ENCODE assay signal across 30 mouse cellular contexts in genomic region chr8:70460199-70460598, GRCm38 (mm10). TPM values are rescaled to one million over a fixed set of nuclear protein-coding genes. Genes with fewer than 3 reads are reported as not detected.
A peak's percentile ranks its signal among the peaks of the same experiment; 100 is the strongest.
DNase-seq lines count a peak whose midpoint lies in the region; ATAC-seq and TF ChIP-seq lines count a peak whose summit lies in the region.
"Had no signal": no experiment of that assay in that cellular context is flagged by ENCODE, and none has a peak within 500 bp of the region (broad histone marks: within the 10 kb centered on the region; RNA-seq: fewer than 3 reads in every experiment).

No protein-coding gene starts in this region.

- WGBS in heart, embryonic 15.5 days, result 75% methylated on average over 5 of the region's 5 CpGs
- 88% methylated on average over 5 of the region's 5 CpGs for whole genome bisulfite sequencing in heart, embryonic 11.5 days (ENCODE audit: insufficient replicate concordance)

- ATAC-seq in heart, embryonic 15.5 days (replicated peaks; ENCODE audit: insufficient number of reproducible peaks, insufficient read depth, low FRiP score, low read depth), result no peak
- no peak for ATAC-seq in heart, embryonic 11.5 days (replicated peaks; ENCODE audit: insufficient number of reproducible peaks, low FRiP score, low TSS enrichment)
- peak; percentile 9 for ATAC-seq in Patski
- ATAC-seq: forebrain, embryonic 14.5 days; hindbrain, postnatal 0 days; intestine, embryonic 15.5 days; midbrain, embryonic 15.5 days had no signal

- CTCF ChIA-PET in Patski (lab: Charles Lee), result no interaction called here

- H3K4me1 ChIP-seq in heart, embryonic 15.5 days (replicated peaks), result peaks cover 30% of the 10 kb centered on the region
- H3K4me1 ChIP-seq in heart, embryonic 11.5 days (ENCODE audit: control insufficient read depth, insufficient read depth, low read length), result peaks cover 17% of the 10 kb centered on the region
- H3K4me1 ChIP-seq: intestine, embryonic 15.5 days had no signal

- H3K27ac ChIP-seq in gastrocnemius, adult 2 months, result peak overlapping the region; percentile 29
- H3K27ac ChIP-seq in heart, embryonic 15.5 days, result peak overlapping the region; percentile 13; the same call in 1 of the 2 replicates
- H3K27ac ChIP-seq in heart, embryonic 11.5 days (ENCODE audit: low read depth, low read length), result no peak overlapping the region
- H3K27ac ChIP-seq: hindbrain, embryonic 12.5 days; hindbrain, postnatal 0 days; intestine, embryonic 15.5 days; kidney, postnatal 0 days; limb, embryonic 12.5 days; midbrain, embryonic 15.5 days; stomach, postnatal 0 days had no signal

- in situ Hi-C loops in Patski (cut with MboI; ENCODE audit: low pct_unique_long_range_greater_than_20kb), result no loop called here

- no peak overlapping the region for H3K4me3 ChIP-seq in gastrocnemius, adult 2 months
- no peak overlapping the region for H3K4me3 ChIP-seq in heart, embryonic 15.5 days
- H3K4me3 ChIP-seq in heart, embryonic 11.5 days (ENCODE audit: low read depth, low read length), result no peak overlapping the region
- H3K4me3 ChIP-seq: hindbrain, embryonic 12.5 days; intestine, embryonic 15.5 days; limb, embryonic 12.5 days; midbrain, embryonic 15.5 days had no signal

- no peaks in the 10 kb centered on the region for H3K9me3 ChIP-seq in heart, embryonic 15.5 days (replicated peaks)
- no peaks in the 10 kb centered on the region for H3K9me3 ChIP-seq in heart, embryonic 11.5 days (replicated peaks; ENCODE audit: control insufficient read depth, low read length)
- H3K9me3 ChIP-seq: hindbrain, embryonic 12.5 days; intestine, embryonic 15.5 days; midbrain, embryonic 15.5 days had no signal

- DNase-seq in gastrocnemius, adult 2 months, result no peak
- no peak for DNase-seq in gastrocnemius, postnatal 4 days (ENCODE audit: low spot score in 2 of 2)
- DNase-seq in 3134 (ENCODE audit: extremely low read depth, insufficient read length, low spot score) (peak; percentile 49), Patski (ENCODE audit: low read depth, low spot score) (no peak)
- DNase-seq in lung, adult 18-20 months, result no peak
- DNase-seq: B cell, adult 2 months; gastrocnemius, postnatal 25 days; kidney, adult 8-10 months; kidney, postnatal 4 days; lung, postnatal 36 days; right cerebral cortex, postnatal 4 days; thymus, adult 18-20 months; thymus, postnatal 36 days had no signal

- H3K27me3 ChIP-seq in heart, embryonic 15.5 days, result no peaks in the 10 kb centered on the region
- H3K27me3 ChIP-seq in heart, embryonic 11.5 days (ENCODE audit: control insufficient read depth, insufficient read depth, low read length), result no peaks in the 10 kb centered on the region
- no peaks in the 10 kb centered on the region for H3K27me3 ChIP-seq in Patski
- H3K27me3 ChIP-seq: CH12.LX; hindbrain, embryonic 12.5 days; intestine, embryonic 15.5 days; limb, embryonic 12.5 days; midbrain, embryonic 15.5 days had no signal

- intact Hi-C loops in gastrocnemius, adult 2 months (cut with DNase I), result no loop called here

- POLR2A ChIA-PET in Patski (lab: Charles Lee), result interaction anchor here (0.9 kb wide), 1 partner anchor 12 kb away, joined by 3 read pairs; no protein-coding TSS in a partner anchor

- no peak for TF ChIP-seq CTCF in gastrocnemius, adult 2 months (IDR thresholded peaks at IDR 0.05)
- no peak for TF ChIP-seq CTCF in Patski (IDR thresholded peaks at IDR 0.05)

- no peaks in the 10 kb centered on the region for H3K36me3 ChIP-seq in heart, embryonic 15.5 days
- no peaks in the 10 kb centered on the region; the same call in 1 of the 2 replicates for H3K36me3 ChIP-seq in heart, embryonic 11.5 days (ENCODE audit: control insufficient read depth, insufficient read depth, low read length)
- H3K36me3 ChIP-seq: intestine, embryonic 15.5 days; midbrain, embryonic 15.5 days had no signal

- no peak overlapping the region for H3K4me2 ChIP-seq in heart, embryonic 15.5 days
- no peak overlapping the region for H3K4me2 ChIP-seq in heart, embryonic 11.5 days
- H3K4me2 ChIP-seq: hindbrain, embryonic 12.5 days; intestine, embryonic 15.5 days; limb, embryonic 12.5 days; midbrain, embryonic 15.5 days had no signal

- H3K9ac ChIP-seq in heart, embryonic 15.5 days, result peak overlapping the region; percentile 18; the same call in 1 of the 2 replicates
- H3K9ac ChIP-seq in heart, embryonic 11.5 days (ENCODE audit: low read depth, low read length), result no peak overlapping the region
- H3K9ac ChIP-seq: hindbrain, embryonic 12.5 days; intestine, embryonic 15.5 days; limb, embryonic 12.5 days; midbrain, embryonic 15.5 days had no signal

RNA-seq across cellular contexts. Expression of gene Klhl26, which starts 16.6 kb away (rescaled TPM):
- 1 to 10 TPM; 6.7 to 8.5 TPM for total RNA-seq in gastrocnemius, adult 2 months (2021)
- 1 to 10 TPM; 8.1 to 10.0 TPM for total RNA-seq in gastrocnemius, postnatal 4 days (2021)
- 8.7 and 12.7 TPM in 2 replicates for polyA plus RNA-seq in heart, embryonic 15.5 days (2015; fragmentation: Nextera tagmentation; extraction: Ambion mirVana)
- polyA plus RNA-seq in heart, embryonic 11.5 days (2014; fragmentation: Nextera tagmentation; extraction: Ambion mirVana), result 9.2 and 10.1 TPM in 2 replicates
- polyA plus RNA-seq in Patski (2021), result 27.5 TPM

RNA-seq across cellular contexts. Expression of gene Crtc1, which starts 20.8 kb away (rescaled TPM):
- 1 to 10 TPM; 8.9 to 9.5 TPM for total RNA-seq in gastrocnemius, adult 2 months (2021)
- 10 to 100 TPM; 16.4 to 20.8 TPM for total RNA-seq in gastrocnemius, postnatal 4 days (2021)
- polyA plus RNA-seq in heart, embryonic 15.5 days (2015; fragmentation: Nextera tagmentation; extraction: Ambion mirVana), result 8.7 and 14.2 TPM in 2 replicates
- polyA plus RNA-seq in heart, embryonic 11.5 days (2014; fragmentation: Nextera tagmentation; extraction: Ambion mirVana), result 11.6 and 13.5 TPM in 2 replicates
- 12.0 TPM for polyA plus RNA-seq in Patski (2021)

RNA-seq across cellular contexts. Expression of gene Tmem59l, which starts 27.0 kb away (rescaled TPM):
- total RNA-seq in gastrocnemius, adult 2 months (2021), result not detected
- total RNA-seq in gastrocnemius, postnatal 4 days (2021), result not detected
- polyA plus RNA-seq in heart, embryonic 15.5 days (2015; fragmentation: Nextera tagmentation; extraction: Ambion mirVana), result 0.24 and 0.96 TPM in 2 replicates
- polyA plus RNA-seq in heart, embryonic 11.5 days (2014; fragmentation: Nextera tagmentation; extraction: Ambion mirVana), result 0.44 and 0.86 TPM in 2 replicates
- 0.09 TPM for polyA plus RNA-seq in Patski (2021)
- total RNA-seq: CH12.LX; gastrocnemius, postnatal 25 days; heart, postnatal 25 days; liver, adult 2 months; megakaryocyte-erythroid progenitor cell, adult 5-6 weeks; neutrophil, adult 5-6 weeks had no signal
- polyA plus RNA-seq: liver, adult 2 months; liver, embryonic 16.5 days; spleen, adult 2 months had no signal

RNA-seq across cellular contexts. Expression of gene Crlf1, which starts 32.8 kb away (rescaled TPM):
- 1 to 10 TPM; 2.5 to 3.2 TPM for total RNA-seq in gastrocnemius, adult 2 months (2021)
- 1 to 10 TPM; 3.7 to 4.7 TPM for total RNA-seq in gastrocnemius, postnatal 4 days (2021)
- polyA plus RNA-seq in heart, embryonic 15.5 days (2015; fragmentation: Nextera tagmentation; extraction: Ambion mirVana), result 3.8 and 11.1 TPM in 2 replicates
- 0.80 and 3.8 TPM in 2 replicates for polyA plus RNA-seq in heart, embryonic 11.5 days (2014; fragmentation: Nextera tagmentation; extraction: Ambion mirVana)
- polyA plus RNA-seq in Patski (2021), result 29.4 TPM
- total RNA-seq: liver, adult 2 months; neutrophil, adult 5-6 weeks had no signal
- polyA plus RNA-seq: liver, adult 2 months had no signal

RNA-seq across cellular contexts. Expression of gene Rex1bd, which starts 46.4 kb away (rescaled TPM):
- 100 to 1,000 TPM; 146 to 148 TPM for total RNA-seq in gastrocnemius, adult 2 months (2021)
- total RNA-seq in gastrocnemius, postnatal 4 days (2021), result 100 to 1,000 TPM; 118 to 119 TPM
- polyA plus RNA-seq in heart, embryonic 15.5 days (2015; fragmentation: Nextera tagmentation; extraction: Ambion mirVana), result 116 and 117 TPM in 2 replicates
- 109 and 124 TPM in 2 replicates for polyA plus RNA-seq in heart, embryonic 11.5 days (2014; fragmentation: Nextera tagmentation; extraction: Ambion mirVana)
- polyA plus RNA-seq in Patski (2021), result 93.9 TPM
